Mouse (Mus musculus): ENCODE measurements around the gene Cdh11.
A peak's percentile ranks its signal among the peaks of the same experiment; 100 is the strongest.

Gene Cdh11

DNA sequence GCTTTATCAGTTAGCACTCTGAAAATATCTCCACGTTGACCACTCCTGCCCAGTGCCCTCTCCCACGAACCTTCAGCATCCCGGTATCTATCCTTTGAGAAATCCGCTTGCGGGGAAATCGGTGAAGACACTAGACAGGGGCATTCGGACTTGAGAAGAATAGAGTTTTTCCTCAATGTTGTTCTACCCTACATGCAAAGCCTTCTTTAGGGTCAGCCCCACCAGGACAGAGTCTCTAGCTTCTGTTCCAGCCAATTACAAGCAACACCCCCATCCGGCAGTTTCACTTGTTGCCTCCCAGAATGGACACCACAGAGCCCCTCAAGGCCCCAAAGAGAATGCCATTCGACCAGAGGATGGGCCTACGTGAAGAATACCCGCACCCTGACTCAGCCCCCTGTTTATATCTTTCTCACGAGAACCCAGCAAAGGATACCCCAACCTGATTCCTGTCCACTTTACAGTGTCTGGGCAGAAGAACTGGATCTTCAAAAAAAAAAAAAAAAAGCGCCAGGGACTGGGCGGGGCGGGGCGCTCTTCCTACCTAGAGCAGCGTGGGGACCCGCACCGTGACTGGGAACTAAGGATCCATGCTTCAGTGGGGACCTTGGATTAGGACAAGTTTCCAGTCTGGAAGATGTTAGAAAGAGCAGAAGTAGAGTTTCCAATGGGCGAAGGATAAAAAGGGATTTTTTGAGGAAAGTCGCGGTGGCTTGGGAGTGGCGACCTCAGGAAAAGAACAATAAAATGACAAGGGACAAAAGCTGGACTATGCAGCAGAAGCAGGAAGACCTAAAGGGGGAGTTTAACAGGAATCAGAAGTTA is at the start of gene Cdh11:
Cdh11 (minus strand) TSS at position 51 of the 825 bp plus-strand sequence.
- peak; percentile 43 for DNase-seq (ENCODE audit: low spot score)

DNA sequence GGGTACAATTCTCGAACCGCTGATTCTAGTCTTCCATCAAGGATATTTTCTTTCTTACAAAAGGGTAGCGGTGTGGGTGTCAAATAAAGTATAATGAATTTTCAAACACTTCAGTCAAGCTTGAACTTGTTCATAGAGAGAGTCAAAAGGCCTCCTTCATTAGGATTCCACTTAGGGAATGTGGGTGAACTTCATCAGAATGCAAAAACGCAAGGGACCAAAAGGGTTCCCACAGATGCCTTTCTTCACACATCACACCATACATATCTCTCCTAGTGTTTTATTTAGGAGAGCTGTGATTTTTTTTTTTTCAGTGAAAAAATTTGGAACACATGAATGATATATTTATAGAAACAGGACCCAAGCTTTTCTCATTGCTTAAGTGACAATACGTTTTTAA is 28.5 kb upstream of the Cdh11 start:
- no peak for DNase-seq (ENCODE audit: low spot score)

- peak; percentile 50 for DNase-seq (ENCODE audit: low spot score)
Observed at GRCm38 (mm10) chr8:102790303-102790702, 4.9 kb upstream of the Cdh11 start.

DNA sequence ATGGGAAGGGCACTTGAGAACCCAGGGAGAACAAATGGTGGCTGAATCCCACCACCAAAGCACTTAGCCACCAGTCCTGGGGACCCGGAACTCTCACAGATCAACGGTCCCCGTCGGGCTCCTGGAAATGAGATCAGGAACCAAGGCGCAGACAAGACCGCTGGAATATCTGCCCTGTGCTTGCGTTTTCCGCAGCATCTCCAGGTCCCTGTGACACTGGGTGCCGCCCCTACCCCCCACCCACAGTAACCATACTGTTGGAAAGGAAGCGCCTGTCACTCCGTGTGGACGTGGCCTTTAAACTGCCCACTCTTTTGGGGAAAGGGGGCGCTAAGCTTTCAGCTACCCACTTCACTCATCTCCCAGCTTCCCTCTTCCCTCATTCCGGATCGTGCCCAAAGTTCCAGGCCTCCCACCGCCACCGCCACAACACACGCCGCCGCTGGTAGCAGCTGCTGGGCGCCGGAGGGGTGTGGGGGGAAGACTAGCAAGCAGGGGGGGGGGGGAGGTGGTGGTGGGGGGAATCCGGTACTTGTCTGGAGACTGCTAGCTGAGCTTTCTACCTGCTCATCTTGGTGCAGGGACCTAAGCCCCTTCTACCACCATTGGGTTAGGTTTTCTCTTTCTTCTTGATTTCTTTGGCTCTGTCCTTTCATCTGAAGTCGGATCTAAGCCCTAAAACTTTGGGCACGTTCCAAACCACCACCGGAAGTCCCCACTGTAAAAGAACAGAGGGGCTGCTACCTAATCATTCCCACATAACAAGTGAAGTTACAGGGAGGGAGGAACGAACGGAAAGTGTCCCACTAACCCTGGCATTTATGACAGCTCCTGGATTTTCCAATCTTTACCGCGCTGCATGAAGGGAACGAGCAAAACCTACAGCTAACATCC is 1.3 kb upstream of the Cdh11 start:
- peak; percentile 52 for DNase-seq (ENCODE audit: low spot score)

DNA sequence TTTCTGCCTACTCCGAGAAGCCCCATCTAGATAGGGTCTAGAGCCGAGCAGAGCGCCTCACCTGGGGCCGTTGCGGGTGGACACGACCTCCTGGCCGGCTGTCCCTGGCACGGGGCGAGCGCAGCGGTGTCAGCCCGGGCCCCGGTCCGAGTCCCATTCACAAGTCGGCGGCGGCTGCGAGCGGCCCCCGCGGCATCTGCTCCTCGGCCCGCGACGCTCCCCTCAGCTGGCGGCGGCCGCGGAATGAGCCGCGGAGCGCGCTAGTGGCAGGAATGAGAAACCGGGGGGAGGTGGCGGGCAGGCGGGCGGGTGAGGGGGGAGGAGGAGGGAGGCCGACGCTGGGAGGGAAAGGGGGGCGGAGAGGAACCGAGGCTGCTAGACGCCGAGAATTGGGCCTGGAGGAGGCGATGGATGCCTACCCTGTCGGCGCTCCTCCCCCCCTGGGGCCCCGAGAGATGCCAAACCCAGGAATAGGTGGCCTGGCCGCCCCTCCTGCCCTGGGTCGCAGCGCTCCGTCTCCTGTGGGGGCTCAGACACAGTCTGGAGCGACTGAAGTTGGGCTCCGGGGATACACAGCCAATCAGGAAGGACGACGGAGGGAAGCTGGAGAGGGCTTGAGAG is 497 bp downstream of the Cdh11 start:
- peak; percentile 77 for DNase-seq (ENCODE audit: low spot score)

GRCm38 (mm10) chr8:102783821-102784591 is 1.4 kb downstream of the Cdh11 start:
- DNase-seq (ENCODE audit: low spot score): peak; percentile 56

GRCm38 (mm10) chr8:102782707-102783489 is 2.5 kb downstream of the Cdh11 start:
- no peak for DNase-seq (ENCODE audit: low spot score)

- peak; percentile 83 for DNase-seq (ENCODE audit: low spot score)
Observed at GRCm38 (mm10) chr8:102780899-102781298, 4.5 kb downstream of the Cdh11 start.

DNA sequence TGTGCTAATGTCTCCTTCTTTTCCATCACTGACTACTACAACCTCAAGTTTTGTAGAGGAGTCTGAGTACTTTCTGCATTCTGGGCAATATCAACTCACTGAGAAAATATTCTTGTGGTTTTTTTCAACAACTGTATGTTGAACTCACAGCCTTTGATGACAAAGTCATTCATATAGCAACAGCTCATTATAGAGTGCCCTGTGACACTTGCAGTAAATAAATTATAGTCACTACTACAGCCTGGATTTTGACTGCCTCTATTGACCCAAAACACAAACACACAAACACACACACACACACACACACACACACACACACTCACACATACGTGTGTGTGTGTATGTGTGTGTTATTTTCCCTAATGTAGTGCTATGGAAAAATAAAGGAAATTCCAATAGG is 10.8 kb downstream of the Cdh11 start:
- DNase-seq (ENCODE audit: low spot score): no peak

GRCm38 (mm10) chr8:102771456-102771855 is 14.0 kb downstream of the Cdh11 start:
- no peak for DNase-seq (ENCODE audit: low spot score)

DNA sequence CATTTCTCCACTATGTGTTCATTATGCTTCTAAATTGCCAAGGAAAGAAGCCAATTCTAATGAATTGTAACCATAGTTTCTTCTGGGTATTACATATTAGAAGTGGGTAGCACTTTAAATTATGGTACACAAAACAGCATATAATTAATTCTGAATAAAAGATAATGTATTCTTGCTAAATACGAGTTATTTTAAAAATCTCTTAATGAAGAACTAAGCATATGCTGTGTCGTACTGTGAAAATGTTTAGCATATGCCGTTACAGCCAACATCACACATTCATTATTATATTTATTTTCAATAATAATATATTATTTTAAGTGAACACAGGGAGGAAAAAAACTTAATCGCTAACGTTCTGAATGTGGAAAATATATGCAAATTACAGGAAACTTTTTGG is 31.6 kb downstream of the Cdh11 start:
- no peak for DNase-seq (ENCODE audit: low spot score)

GRCm38 (mm10) chr8:102742940-102743339 is 42.5 kb downstream of the Cdh11 start:
- no peak for DNase-seq (ENCODE audit: low spot score)

GRCm38 (mm10) chr8:102742008-102742591 is 43.3 kb downstream of the Cdh11 start:
- DNase-seq (ENCODE audit: low spot score): no peak

- no peak for DNase-seq (ENCODE audit: low spot score)
Observed at GRCm38 (mm10) chr8:102740963-102741362, 44.5 kb downstream of the Cdh11 start.

- no peak for DNase-seq (ENCODE audit: low spot score)
Observed at GRCm38 (mm10) chr8:102738961-102739487, 46.4 kb downstream of the Cdh11 start.

GRCm38 (mm10) chr8:102738395-102738794 is 47.0 kb downstream of the Cdh11 start:
- no peak for DNase-seq (ENCODE audit: low spot score)

DNA sequence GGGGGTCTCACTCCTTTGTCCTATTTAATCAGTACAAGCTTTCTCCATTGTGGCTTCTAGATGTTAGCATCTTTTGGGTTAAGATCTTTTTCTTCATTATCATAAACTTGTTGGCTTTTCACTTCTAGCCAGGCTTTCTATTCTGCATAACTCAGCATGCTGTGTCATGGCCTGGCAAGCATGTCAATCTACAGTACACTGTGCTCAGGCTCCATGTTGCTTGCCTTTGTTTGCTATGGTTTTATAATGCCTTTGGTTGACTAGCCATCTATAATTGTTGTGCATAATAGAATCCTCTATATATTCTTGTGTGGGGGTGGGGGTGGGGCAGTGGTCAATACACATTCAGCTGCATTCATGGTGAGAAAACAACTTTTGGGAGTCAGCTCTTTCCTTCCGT is 51.0 kb downstream of the Cdh11 start:
- no peak for DNase-seq (ENCODE audit: low spot score)

- no peak for DNase-seq (ENCODE audit: low spot score)
Observed at GRCm38 (mm10) chr8:102726206-102726935, 59.1 kb downstream of the Cdh11 start.

DNA sequence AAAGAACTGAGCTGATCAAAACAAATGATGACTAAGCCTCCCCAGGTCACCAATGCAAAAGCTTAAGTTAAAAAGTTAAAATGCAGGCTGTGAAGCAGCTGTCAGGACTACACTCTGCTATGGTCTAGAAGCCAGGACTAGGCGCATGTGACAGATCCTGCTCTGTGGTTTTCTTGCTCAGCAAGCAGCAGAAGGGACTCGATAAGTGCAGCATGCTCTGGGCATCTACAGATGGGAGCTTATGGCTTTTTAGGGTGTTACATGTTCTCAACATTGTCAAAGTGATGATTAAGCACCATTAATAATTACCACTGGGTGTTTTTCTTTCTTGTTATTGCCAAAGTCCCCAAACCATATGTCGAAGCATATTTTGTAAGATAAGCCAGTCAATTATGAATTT is 59.9 kb downstream of the Cdh11 start:
- no peak for DNase-seq (ENCODE audit: low spot score)

DNA sequence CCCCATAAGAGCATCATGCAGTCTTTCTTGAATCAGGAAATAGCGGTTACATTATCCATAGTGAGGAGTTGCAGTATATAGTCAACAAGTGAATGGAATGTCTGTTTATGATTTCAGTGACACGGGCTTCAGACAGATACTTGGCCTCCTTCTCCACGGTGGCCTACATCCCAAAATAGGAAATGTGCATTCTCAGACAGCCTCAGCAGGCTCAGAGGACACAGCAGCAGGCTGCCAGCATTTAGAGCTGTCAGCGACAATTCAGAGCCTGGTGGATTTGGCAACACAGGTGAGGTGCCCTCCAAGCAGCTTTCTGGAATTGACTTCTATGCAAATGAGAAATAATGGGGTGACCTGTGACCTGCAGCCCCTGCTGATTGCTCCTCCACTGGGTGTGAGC is 69.5 kb downstream of the Cdh11 start:
- no peak for DNase-seq (ENCODE audit: low spot score)
